Mouse (Mus musculus): ENCODE measurements around the gene Cetn4. TPM values are rescaled to one million over a fixed set of nuclear protein-coding genes. Genes with fewer than 3 reads are reported as not detected.

Cetn4 gene
- polyA plus RNA-seq, 1 experiment from 2014 or later = 1.1 TPM

DNA sequence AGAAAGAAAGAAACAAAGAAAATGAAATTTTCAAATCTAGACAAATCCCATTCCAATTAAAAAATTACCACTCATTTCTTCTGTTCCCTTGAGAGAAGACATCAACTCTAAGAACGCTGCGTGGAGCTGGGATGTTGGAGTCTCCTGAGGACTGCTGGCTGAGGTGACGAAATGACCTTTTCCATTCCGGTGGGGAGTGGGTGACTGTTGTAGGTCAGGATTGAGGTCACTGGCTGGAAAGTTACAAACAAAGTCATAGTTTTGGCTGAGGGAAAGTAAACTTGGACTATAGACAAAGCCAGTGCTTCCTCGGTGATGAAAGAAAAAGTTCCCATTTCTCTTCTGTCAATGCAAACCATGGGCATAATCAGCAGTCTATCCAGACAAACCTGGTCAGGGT lies 30.3 kb upstream of the Cetn4 start:
- WGBS (ENCODE audit: insufficient replicate concordance) = 52% methylated on average over 5 of the region's 5 CpGs
- no peak for ATAC-seq (replicated peaks; ENCODE audit: insufficient number of reproducible peaks, low FRiP score, low TSS enrichment)
- no peaks in the 10 kb centered on the region for H3K4me1 ChIP-seq (ENCODE audit: control insufficient read depth, insufficient read depth, low read length)
- H3K4me2 ChIP-seq = no peak overlapping the region
- H3K4me3 ChIP-seq (ENCODE audit: low read depth, low read length) = no peak overlapping the region
- H3K9ac ChIP-seq (ENCODE audit: low read depth, low read length) = no peak overlapping the region
- H3K27me3 ChIP-seq (ENCODE audit: control insufficient read depth, insufficient read depth, low read length) = peaks cover 3% of the 10 kb centered on the region; the same call in 1 of the 2 replicates
- no peak overlapping the region for H3K27ac ChIP-seq (ENCODE audit: low read depth, low read length)
- H3K36me3 ChIP-seq (ENCODE audit: control insufficient read depth, insufficient read depth, low read length) = no peaks in the 10 kb centered on the region
- no peaks in the 10 kb centered on the region for H3K9me3 ChIP-seq (replicated peaks; ENCODE audit: control insufficient read depth, low read length)

GRCm38 (mm10) chr3:37341110-37341509 lies 28.6 kb upstream of the Cetn4 start:
- no peak for ATAC-seq (replicated peaks; ENCODE audit: insufficient number of reproducible peaks, low FRiP score, low TSS enrichment)

DNA sequence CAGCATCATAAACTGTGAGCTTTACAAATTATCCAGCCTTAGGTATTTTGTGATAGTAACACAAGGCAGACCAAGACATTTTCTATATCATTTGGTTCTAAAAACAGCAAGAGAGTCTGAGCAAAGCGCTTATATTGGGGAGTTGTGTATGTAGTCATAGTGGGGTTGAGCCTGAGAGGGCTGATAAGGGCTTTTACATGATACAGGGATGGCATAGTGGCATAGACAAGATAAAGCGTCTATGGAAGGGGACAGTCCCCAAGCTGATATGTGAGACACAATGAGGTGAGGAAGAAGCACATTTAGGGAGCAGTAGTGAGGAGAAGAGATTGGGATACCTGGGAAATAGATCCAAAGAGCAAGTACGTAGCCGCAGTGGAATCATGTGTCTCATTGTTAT lies 21.5 kb upstream of the Cetn4 start:
- no peaks in the 10 kb centered on the region for H3K4me1 ChIP-seq (ENCODE audit: control insufficient read depth, insufficient read depth, low read length)
- no peak for ATAC-seq (replicated peaks; ENCODE audit: insufficient number of reproducible peaks, low FRiP score, low TSS enrichment)
- no peak overlapping the region for H3K9ac ChIP-seq (ENCODE audit: low read depth, low read length)
- no peak overlapping the region for H3K4me2 ChIP-seq
- H3K4me3 ChIP-seq (ENCODE audit: low read depth, low read length) = no peak overlapping the region
- no peaks in the 10 kb centered on the region for H3K36me3 ChIP-seq (ENCODE audit: control insufficient read depth, insufficient read depth, low read length)
- WGBS (ENCODE audit: insufficient replicate concordance) = 78% methylated on average over 4 of the region's 4 CpGs
- H3K27me3 ChIP-seq (ENCODE audit: control insufficient read depth, insufficient read depth, low read length) = no peaks in the 10 kb centered on the region
- H3K27ac ChIP-seq (ENCODE audit: low read depth, low read length) = no peak overlapping the region
- H3K9me3 ChIP-seq (replicated peaks; ENCODE audit: control insufficient read depth, low read length) = no peaks in the 10 kb centered on the region

More at GRCm38 (mm10) chr3:37341110-37341509, 28.6 kb upstream of the Cetn4 start:
- no peak overlapping the region for H3K4me3 ChIP-seq (ENCODE audit: low read depth, low read length)
- H3K36me3 ChIP-seq (ENCODE audit: control insufficient read depth, insufficient read depth, low read length) = no peaks in the 10 kb centered on the region
- no peaks in the 10 kb centered on the region for H3K27me3 ChIP-seq (ENCODE audit: control insufficient read depth, insufficient read depth, low read length)
- no peaks in the 10 kb centered on the region for H3K4me1 ChIP-seq (ENCODE audit: control insufficient read depth, insufficient read depth, low read length)
- WGBS (ENCODE audit: insufficient replicate concordance) = 53% methylated on average over 5 of the region's 5 CpGs
- no peak overlapping the region for H3K4me2 ChIP-seq
- H3K9ac ChIP-seq (ENCODE audit: low read depth, low read length) = no peak overlapping the region
- no peaks in the 10 kb centered on the region for H3K9me3 ChIP-seq (replicated peaks; ENCODE audit: control insufficient read depth, low read length)
- no peak overlapping the region for H3K27ac ChIP-seq (ENCODE audit: low read depth, low read length)

DNA sequence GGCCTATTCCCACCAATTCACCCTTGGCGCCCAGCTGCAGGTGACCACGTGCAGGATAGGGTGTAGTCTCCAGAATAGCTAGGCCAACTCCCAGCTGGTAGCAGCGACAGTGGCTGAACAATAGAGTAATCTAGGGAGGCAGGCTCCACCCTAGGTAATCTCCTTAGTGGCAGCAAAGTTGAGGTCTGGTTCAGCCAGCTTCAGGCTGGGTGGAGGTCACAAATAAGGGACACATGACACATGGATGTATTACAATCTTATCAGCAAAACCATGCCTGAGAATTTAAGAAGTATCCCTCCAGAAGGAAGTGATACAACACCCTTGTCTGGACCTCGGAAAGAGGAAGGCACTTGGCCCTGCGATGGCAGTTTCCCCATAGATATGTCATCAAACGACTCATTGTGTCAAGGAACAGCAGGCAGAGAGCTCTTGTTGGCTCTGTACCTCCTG lies 19.5 kb upstream of the Cetn4 start:
- Histone ChIP-seq H3K27ac (ENCODE audit: low read depth, low read length) (no peak overlapping the region), H3K4me3 (ENCODE audit: low read depth, low read length) (no peak overlapping the region), H3K4me1 (ENCODE audit: control insufficient read depth, insufficient read depth, low read length) (no peaks in the 10 kb centered on the region), H3K9me3 (replicated peaks; ENCODE audit: control insufficient read depth, low read length) (no peaks in the 10 kb centered on the region), H3K9ac (ENCODE audit: low read depth, low read length) (no peak overlapping the region), H3K36me3 (ENCODE audit: control insufficient read depth, insufficient read depth, low read length) (no peaks in the 10 kb centered on the region), H3K27me3 (ENCODE audit: control insufficient read depth, insufficient read depth, low read length) (no peaks in the 10 kb centered on the region), H3K4me2 (no peak overlapping the region)
- 43% methylated on average over 6 of the region's 6 CpGs for WGBS (ENCODE audit: insufficient replicate concordance)
- no peak for ATAC-seq (replicated peaks; ENCODE audit: insufficient number of reproducible peaks, low FRiP score, low TSS enrichment)

DNA sequence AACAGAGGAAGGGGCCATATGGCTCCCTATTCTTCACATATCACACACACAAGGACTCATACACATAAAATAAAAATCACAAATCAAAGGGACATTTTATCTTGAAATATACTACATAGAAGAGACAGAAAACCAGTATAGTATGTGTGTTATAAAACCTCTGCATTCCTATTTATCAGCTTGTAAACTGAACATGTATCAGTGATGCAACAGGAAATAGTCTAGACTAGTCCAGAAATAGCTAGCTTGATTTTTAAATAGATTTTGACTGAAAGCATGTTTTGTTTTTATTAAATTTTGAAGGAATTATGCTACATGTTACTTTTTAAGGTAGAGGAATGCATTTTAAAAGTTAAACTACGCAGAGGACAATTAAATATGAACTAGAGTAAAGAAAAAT lies 17.5 kb upstream of the Cetn4 start:
- WGBS (ENCODE audit: insufficient replicate concordance) = 86% methylated on average over 1 of the region's 1 CpGs
- Histone ChIP-seq H3K36me3 (ENCODE audit: control insufficient read depth, insufficient read depth, low read length) (no peaks in the 10 kb centered on the region), H3K9ac (ENCODE audit: low read depth, low read length) (no peak overlapping the region), H3K27ac (ENCODE audit: low read depth, low read length) (no peak overlapping the region), H3K4me3 (ENCODE audit: low read depth, low read length) (no peak overlapping the region), H3K9me3 (replicated peaks; ENCODE audit: control insufficient read depth, low read length) (no peaks in the 10 kb centered on the region), H3K4me2 (no peak overlapping the region), H3K27me3 (ENCODE audit: control insufficient read depth, insufficient read depth, low read length) (no peaks in the 10 kb centered on the region), H3K4me1 (ENCODE audit: control insufficient read depth, insufficient read depth, low read length) (0 out of 2 replicates have a peak, but pooled peaks cover 3% of the 10 kb centered on the region)
- ATAC-seq (replicated peaks; ENCODE audit: insufficient number of reproducible peaks, low FRiP score, low TSS enrichment) = no peak

- Histone ChIP-seq H3K36me3 (ENCODE audit: control insufficient read depth, insufficient read depth, low read length) (no peaks in the 10 kb centered on the region), H3K9ac (ENCODE audit: low read depth, low read length) (no peak overlapping the region), H3K4me1 (ENCODE audit: control insufficient read depth, insufficient read depth, low read length) (0 out of 2 replicates have a peak, but pooled peaks cover 3% of the 10 kb centered on the region), H3K27me3 (ENCODE audit: control insufficient read depth, insufficient read depth, low read length) (no peaks in the 10 kb centered on the region), H3K27ac (ENCODE audit: low read depth, low read length) (no peak overlapping the region), H3K9me3 (replicated peaks; ENCODE audit: control insufficient read depth, low read length) (no peaks in the 10 kb centered on the region), H3K4me2 (no peak overlapping the region), H3K4me3 (ENCODE audit: low read depth, low read length) (no peak overlapping the region)
- no peak for ATAC-seq (replicated peaks; ENCODE audit: insufficient number of reproducible peaks, low FRiP score, low TSS enrichment)
- WGBS (ENCODE audit: insufficient replicate concordance) = 70% methylated on average over 2 of the region's 2 CpGs
These were observed 16.0 kb upstream of the Cetn4 start for GRCm38 (mm10) chr3:37328489-37328888.

- Histone ChIP-seq H3K27ac (ENCODE audit: low read depth, low read length) (no peak overlapping the region), H3K9ac (ENCODE audit: low read depth, low read length) (no peak overlapping the region), H3K4me1 (ENCODE audit: control insufficient read depth, insufficient read depth, low read length) (0 out of 2 replicates have a peak, but pooled peaks cover 3% of the 10 kb centered on the region), H3K4me2 (no peak overlapping the region), H3K36me3 (ENCODE audit: control insufficient read depth, insufficient read depth, low read length) (no peaks in the 10 kb centered on the region), H3K4me3 (ENCODE audit: low read depth, low read length) (no peak overlapping the region), H3K27me3 (ENCODE audit: control insufficient read depth, insufficient read depth, low read length) (no peaks in the 10 kb centered on the region), H3K9me3 (replicated peaks; ENCODE audit: control insufficient read depth, low read length) (no peaks in the 10 kb centered on the region)
- 72% methylated on average over 3 of the region's 3 CpGs for WGBS (ENCODE audit: insufficient replicate concordance)
- ATAC-seq (replicated peaks; ENCODE audit: insufficient number of reproducible peaks, low FRiP score, low TSS enrichment) = no peak
These were observed 14.1 kb upstream of the Cetn4 start for GRCm38 (mm10) chr3:37326627-37327026.

DNA sequence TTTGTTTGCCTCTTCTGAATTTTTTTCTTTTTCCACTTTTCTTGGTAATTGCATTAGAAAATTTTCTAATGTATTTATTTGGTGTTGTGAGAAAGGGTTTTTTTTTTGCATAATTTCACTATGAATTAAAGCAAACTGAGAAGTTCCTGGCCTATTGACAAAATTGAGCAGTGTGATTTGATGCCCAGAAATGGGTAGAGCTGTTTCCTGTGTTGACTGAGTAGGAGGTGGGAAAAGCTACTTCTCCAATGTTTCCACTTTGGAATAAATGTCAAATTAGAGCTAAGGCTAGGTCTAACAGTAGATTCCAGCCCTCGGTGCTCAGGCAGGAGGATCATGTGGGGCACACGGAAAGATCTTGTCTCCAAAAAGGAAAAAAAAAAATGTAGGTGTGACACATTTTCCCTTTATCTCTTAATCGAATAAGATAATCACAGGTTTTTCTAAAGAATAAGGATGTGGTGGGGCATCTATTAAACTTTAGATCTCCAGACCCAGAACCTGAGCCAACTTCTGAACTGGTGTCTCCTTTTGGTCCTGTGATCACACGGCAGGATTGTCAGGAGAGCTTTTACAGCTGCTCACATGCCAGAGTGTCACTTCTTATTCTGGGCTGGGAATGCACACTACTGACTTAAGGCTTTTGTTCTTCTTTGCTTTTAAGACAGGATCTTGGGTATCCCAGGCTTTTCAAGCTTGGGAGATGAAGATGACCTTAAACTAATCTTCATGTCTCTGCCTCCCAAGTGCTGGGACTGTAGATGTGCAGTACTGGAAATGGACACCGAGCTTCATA lies 13.0 kb upstream of the Cetn4 start:
- H3K4me3 ChIP-seq (ENCODE audit: low read depth, low read length) = no peak overlapping the region
- H3K4me2 ChIP-seq = no peak overlapping the region
- H3K9ac ChIP-seq (ENCODE audit: low read depth, low read length) = no peak overlapping the region
- no peak for ATAC-seq (replicated peaks; ENCODE audit: insufficient number of reproducible peaks, low FRiP score, low TSS enrichment)
- H3K9me3 ChIP-seq (replicated peaks; ENCODE audit: control insufficient read depth, low read length) = no peaks in the 10 kb centered on the region
- H3K27ac ChIP-seq (ENCODE audit: low read depth, low read length) = no peak overlapping the region
- 0 out of 2 replicates have a peak, but pooled peaks cover 3% of the 10 kb centered on the region for H3K4me1 ChIP-seq (ENCODE audit: control insufficient read depth, insufficient read depth, low read length)
- 63% methylated on average over 5 of the region's 5 CpGs for WGBS (ENCODE audit: insufficient replicate concordance)
- no peaks in the 10 kb centered on the region for H3K27me3 ChIP-seq (ENCODE audit: control insufficient read depth, insufficient read depth, low read length)
- no peaks in the 10 kb centered on the region; the same call in 1 of the 2 replicates for H3K36me3 ChIP-seq (ENCODE audit: control insufficient read depth, insufficient read depth, low read length)

GRCm38 (mm10) chr3:37324310-37324709 lies 11.8 kb upstream of the Cetn4 start:
- 36% methylated on average over 3 of the region's 3 CpGs for WGBS (ENCODE audit: insufficient replicate concordance)
- no peaks in the 10 kb centered on the region for H3K9me3 ChIP-seq (replicated peaks; ENCODE audit: control insufficient read depth, low read length)
- ATAC-seq (replicated peaks; ENCODE audit: insufficient number of reproducible peaks, low FRiP score, low TSS enrichment) = no peak
- 0 out of 2 replicates have a peak, but pooled peaks cover 3% of the 10 kb centered on the region for H3K4me1 ChIP-seq (ENCODE audit: control insufficient read depth, insufficient read depth, low read length)
- H3K27me3 ChIP-seq (ENCODE audit: control insufficient read depth, insufficient read depth, low read length) = no peaks in the 10 kb centered on the region
- no peaks in the 10 kb centered on the region; the same call in 1 of the 2 replicates for H3K36me3 ChIP-seq (ENCODE audit: control insufficient read depth, insufficient read depth, low read length)
- no peak overlapping the region for H3K4me3 ChIP-seq (ENCODE audit: low read depth, low read length)
- no peak overlapping the region for H3K9ac ChIP-seq (ENCODE audit: low read depth, low read length)
- no peak overlapping the region for H3K27ac ChIP-seq (ENCODE audit: low read depth, low read length)
- H3K4me2 ChIP-seq = no peak overlapping the region

Measured in heart, embryonic 11.5 days (tissue).